Mouse (Mus musculus) G1E-ER4 (cell line): ENCODE measurements around the gene Gse1. TPM values are rescaled to one million over a fixed set of nuclear protein-coding genes. Genes with fewer than 3 reads are reported as not detected.

Experiments
- GATA1 ChIP-seq: IDR thresholded peaks from one replicate; pipeline ENCODE4 v1.8.0; 2012; ENCODE audit warnings: low read length, inconsistent platforms
- polyA plus RNA-seq: library from polyadenylated mRNA; stranded (reverse); fragments of >175 nt; gene quantifications from 2 replicates; pipeline ENCODE4 v1.2.3, GENCODE M21; 2012

Gene Gse1
- polyA plus RNA-seq, 1 experiment = 139 TPM

DNA sequence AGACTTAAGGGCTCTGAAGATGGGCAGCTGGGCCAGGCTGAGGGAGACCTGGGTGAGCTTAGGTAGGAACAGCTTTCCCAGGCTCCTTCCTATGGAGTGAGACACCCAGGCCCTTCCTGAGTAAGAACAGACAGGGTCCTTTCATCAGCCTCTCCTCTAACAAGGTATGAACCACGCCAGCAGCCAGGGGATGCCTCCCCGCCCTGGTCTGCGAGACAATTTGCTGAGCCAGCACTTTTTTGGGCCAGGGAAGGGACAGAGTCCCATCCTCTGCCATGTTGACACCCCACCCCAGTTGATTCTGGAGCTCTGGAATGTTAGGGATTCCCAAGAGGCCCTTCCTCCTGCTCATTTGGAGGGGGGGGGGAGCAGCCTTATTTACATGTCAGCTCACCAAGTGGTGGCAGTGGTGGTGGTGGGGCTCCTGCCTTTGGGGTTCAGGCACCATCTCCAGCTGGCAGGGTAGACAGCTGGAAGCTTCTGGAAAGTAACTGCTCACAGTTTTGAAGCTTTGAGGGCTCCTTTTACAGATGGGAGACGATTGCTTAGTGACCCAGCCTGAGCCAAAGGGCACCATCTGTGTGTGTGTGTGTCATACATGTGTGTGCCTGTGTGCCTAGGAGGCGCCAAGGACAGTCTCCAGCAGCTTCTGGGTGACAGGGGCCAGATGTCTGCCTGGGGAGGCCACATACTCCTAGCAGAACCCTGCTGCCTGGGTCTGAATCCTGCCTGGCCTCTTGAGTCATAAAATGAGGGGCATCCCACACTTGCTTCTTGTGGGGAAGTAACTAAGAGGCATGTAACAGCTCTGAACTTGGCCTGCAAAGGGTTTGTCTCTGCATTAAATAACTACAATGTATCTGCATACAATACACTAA, 1.3 kb upstream of the Gse1 start:
- no peak for TF ChIP-seq GATA1

DNA sequence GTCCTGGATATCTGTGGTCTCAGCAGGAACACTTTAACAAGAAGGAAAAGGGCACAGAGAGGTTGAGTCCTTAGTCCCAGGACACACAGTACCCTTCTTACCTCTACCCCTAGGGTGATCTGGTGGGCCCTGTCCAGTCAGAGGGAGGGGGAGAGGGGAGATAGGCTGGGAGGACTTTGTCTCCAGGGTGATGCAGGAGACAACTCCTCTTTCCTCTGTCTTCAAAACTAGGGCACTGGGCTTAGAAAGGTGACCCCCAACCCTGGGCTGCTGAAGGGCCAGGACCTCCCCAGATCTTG, 729 bp upstream of the Gse1 start:
- no peak for TF ChIP-seq GATA1

DNA sequence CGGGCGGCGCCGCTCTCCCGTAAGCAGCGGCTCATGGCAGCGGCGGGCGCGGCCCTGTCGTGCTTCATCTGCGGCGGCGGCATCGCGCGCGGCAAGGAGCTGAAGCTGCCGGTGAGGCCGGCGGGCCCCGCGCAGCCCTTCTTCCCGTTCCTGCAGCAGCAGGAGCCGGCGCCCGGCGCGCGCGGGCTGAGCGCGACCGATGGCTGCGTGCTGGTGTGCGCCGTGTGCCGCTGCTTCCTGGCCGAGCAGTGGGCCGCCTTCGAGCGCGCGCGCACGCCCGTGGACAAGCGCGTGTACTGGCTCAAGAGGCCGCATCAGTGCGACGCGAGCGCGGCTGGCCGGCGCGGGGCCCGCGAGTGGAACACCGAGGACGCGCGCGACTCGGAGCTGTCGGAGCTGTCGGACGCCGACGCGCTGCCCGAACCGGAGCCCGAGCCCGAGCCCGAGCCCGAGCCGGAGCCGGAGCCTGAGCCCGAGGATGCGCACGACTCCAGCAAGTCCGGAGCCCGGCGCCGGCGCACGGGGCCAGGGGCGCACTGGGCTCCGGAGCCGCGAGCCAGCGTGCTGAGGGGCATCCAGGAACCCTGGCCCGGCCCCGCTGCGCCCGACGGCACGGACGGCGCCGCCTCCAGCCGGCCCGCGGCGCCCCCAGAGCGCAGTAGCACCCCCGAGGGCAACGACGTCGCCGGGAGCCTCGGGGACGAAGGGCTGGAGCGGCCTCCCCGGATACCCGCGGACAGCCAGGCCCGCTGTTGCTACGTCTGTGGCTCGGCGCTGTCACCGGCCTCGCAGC, 721 bp downstream of the Gse1 start:
- TF ChIP-seq GATA1 = no peak

DNA sequence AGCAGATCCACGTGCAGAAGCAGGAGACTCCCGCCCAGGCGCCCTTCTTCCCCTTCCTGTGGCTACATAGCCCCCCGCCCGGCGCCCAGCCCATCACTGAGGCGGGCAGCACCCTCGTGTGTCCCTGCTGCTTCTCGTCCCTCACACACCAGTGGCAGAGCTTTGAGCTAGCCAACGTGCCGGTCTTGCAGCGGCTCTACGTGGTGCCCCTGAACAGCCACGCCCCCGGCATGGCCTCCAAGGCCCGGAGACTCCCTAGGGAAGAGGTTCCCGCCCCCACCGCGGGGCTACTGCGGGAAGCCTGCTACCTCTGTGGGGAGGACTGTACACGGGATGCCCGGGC, 1.3 kb downstream of the Gse1 start:
- TF ChIP-seq GATA1 = no peak

DNA sequence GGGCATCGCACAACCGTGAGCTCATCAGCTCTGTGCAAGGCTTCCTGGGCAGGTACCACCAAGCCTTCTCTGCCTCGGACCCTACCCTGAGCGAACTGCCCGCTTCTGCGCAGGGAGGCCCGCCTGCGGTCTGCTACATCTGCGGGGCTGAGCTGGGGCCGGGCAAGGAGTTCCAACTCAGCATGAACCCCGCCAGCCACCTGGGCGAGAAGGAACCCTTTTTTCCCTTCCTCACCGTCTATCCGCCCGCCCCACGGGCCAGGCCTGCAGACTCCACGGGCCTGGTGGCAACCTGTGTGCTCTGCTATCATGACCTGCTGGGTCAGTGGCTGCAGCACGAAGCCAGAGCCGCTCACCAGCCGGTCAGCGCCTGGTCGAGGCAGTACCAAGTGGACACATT, 1.8 kb downstream of the Gse1 start:
- no peak for TF ChIP-seq GATA1

DNA sequence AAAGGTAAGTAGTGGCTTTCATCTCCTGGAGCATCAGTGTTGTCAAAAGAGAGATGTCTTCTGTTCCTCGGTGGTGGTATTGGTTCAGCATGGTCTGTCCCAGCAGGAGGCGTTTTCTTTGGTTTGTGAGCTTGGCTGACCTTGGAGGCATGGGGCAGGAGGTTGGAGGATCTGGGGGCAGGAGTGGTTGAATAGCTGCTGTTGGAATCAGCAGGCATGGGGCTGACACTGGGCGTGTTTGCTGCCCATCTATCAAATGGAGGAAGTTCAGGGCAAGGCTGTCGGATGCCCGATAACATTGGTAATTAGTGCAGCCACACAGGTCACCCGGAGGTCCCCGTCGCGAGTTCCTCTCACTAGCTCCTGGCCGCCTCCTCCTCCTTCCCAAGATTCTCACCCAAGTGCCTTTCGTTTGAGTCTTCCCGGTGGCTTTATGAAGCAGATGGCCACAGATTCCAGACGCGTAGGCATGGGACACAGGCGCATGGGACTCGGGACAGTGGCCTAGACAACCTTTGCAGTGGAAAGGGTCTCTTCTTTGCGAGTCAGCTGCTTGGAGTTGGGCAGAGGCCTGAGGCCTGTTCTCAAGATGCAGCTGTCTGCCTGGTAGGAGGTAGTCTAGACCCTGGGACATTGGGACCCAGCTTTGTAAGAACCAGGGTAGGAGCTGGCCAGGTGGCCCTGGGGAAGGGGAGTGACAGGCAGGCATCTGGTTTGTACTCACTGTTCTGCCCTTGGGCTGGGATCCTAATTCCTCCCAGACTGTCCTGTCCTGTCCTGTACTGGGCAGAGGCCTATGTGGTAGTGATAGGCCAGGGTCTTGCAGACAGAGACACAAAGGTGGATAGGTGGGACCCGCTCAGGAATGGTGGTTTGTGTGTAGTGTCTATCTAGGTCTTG, 2.7 kb downstream of the Gse1 start:
- no peak for TF ChIP-seq GATA1

DNA sequence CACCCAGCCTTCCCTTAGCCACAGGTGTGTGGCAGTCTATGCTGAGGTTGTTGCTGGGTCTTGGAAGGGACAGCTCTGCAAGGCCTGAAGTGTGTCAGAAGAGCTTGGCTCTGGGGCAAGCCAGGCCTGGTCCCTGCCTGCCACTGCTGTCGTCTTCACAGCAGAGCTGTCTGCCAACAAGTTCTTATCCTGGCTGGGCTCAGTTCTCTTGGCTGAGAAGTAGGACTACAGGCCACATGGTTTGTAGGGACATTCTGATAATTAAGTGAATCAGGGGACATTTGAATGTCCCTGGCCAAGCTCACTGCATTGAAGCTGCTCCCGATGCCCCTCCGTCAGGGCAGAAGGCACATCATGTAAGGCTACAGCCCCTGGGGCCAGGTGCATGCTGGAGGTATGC, 3.6 kb downstream of the Gse1 start:
- TF ChIP-seq GATA1 = no peak

DNA sequence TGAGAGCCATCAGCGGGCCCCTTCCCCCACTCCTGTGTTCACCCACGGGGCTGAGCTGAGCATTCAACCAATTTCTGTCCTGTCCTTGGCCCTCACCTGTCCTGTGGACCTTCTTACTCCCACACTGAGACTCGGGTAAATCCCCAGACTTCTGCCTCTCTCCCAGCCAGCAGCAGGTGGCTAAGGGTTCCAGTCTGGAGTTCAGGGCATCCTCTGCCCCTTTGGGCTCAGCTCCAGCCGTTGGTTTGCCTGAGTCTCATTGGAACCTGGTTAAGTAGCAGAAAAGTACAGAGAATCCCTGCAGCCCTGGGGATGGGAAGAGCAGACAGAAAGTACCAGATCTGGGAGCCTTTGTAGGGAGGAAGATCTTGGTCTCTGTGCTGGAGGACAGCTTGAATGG, 4.1 kb downstream of the Gse1 start:
- TF ChIP-seq GATA1 = no peak

DNA sequence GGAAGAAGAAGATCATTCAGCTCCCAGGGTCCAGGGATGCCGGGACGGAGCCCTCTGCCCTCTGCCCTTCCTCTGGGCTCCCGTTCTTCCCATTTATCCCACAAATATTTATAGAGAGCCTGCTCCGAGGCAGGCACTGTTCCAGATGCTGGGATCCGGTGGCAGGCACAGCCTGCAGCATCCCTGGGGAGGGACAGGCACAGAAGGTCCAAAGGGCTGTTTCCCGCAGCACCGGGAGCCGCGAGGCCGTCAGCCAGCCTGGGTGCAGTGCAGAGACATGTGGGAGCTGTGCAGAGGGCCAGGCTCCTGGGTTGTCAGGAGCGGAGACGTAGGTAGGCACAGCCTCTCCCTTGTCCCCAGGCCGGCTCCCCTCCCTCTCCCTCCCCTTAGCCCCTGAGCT, 4.7 kb downstream of the Gse1 start:
- TF ChIP-seq GATA1 = no peak

DNA sequence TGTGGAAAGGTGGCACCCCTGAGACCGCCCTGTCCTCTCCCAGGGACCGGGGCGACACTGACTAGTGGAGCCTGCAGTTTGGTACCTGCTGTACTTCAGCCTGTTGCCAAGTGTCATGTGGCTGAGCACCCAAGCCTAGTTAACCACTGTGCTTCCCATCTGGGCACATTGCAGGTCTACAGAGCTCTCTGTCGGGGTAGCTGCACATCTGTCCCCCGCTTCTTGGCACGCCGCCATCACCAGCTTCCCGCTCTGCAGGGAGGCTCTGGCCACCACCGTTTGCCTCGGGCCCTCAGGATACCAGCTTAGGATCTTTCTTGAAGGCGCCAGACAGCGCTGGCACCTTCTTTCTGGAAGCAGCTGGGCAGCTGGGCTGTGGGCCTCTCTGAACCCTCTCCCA, 6.2 kb downstream of the Gse1 start:
- TF ChIP-seq GATA1 = no peak

DNA sequence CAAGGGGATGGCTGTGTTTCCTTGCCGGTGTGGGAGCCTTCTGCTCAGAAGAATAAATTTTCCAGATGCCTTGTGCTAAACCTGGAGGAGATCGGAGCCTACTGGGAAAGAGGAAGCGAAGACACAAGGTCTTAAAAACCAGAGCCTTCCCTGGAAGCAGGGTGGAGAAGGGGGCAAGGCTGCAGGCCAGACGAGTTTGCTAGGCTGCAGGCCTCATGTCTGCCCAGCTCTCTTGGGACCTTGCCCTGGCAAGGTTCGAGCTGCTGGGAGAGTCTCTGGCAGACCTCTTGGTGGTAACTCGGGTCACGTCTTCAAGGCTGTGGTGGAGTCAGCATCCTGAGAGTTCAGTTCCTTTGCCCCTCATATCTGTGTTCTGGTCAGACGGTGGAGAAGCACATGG, 6.6 kb downstream of the Gse1 start:
- TF ChIP-seq GATA1 = no peak

DNA sequence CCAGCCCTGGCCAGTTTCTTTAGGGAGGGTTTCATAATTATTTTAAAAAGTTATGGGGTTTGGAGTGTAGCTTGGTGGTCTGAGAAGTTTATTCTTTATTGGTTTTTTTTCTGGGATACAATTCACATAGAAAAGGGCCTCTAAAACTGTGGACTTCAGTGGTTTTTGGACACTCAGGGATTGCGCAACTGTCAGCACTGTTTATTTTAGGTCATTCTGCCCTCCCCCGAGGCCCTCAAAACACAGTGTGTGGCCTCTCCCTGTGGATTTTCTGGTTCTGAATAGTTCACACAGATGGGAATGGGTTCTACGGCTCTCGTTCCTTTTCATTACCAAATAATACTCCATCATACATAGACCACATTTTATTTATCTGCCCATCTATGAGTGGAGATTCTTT, 15.0 kb downstream of the Gse1 start:
- no peak for TF ChIP-seq GATA1

DNA sequence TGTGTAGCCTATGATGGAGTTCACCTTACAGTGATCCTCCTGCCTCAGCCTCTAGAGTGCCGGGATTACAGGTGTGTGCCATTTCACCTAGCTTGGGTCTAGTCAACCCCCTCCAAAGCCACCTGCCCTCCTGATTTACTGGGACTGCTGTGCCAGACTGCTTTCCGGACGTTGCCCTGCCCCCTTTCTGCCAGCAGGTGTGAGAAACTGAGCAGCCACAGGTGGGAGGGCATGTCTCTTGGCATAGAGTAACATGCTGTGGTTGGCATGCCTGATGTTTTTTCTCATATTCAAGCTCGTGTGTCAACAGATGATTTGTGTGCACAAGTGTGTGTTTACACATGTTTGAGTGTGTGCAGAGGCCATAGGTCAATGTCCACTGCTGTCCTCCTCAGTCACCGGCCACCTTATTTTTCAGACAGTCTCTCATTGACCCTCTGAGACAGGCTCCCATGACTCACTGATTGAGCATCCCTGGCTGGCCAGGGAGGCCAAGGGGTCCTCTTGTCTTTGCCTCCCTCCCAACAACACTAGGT, 15.7 kb downstream of the Gse1 start:
- TF ChIP-seq GATA1 = no peak

DNA sequence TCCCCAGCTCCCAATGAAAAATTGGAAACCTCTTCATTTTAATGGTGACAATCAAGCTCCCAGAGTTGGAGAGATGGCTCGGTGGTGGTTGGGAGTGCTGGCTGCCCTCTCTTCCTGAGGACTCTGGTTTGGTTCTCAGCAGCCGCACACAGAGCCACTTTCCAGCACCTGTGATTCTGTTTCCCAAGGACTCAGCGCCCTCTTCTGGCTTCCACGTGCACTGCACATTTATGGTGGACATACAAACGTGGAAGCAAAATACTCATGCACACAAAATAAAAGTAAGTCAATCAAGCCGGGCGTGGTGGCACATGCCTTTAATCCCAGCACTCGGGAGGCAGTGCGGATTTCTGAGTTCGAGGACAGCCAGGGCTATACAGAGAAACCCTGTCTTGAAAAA, 16.3 kb downstream of the Gse1 start:
- TF ChIP-seq GATA1 = no peak

DNA sequence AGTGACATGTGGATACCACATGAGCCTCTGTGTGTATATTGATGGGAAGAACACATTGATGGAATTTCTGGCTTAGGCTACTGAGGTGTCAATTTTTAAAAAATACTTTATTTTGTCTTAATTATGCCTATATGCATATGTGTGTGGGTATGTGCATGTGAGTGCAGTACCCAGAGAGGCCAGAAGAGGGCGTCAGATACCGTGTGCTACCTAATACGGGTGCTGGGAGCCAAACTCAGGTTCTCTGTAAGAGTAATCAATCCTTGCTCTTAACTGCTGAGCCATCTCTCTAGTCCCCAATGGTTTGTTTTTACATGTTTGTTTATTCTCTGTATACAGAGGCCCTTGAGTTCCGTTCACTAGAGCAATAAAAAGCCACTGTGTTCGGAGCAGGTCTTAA, 19.4 kb downstream of the Gse1 start:
- TF ChIP-seq GATA1 = no peak

DNA sequence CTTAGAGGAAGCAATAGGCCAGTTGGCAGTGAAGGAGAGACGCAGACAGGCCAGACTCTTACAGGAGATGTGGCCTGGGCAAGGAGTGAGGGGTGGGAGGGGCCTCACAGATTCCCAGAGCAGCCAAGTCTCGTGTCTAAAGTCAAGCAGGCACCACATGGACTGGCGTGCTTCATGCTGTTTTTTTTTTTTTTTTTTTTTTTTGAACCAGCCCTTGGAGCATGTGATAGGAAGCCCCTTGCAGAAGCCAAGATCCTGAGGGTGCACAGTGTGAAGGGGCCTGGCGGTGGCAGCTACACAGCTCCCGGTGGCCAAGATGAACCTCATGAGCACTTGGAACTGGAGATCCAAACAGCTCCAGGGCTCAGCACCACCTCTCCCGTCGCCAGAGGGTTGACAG, 19.8 kb downstream of the Gse1 start:
- TF ChIP-seq GATA1 = no peak
